Mouse (Mus musculus) right cerebral cortex, adult 2 months (tissue): ENCODE measurements around the gene G6pc3.

Source experiments
- DNase-seq, 2 experiments: peaks; one replicate each; pipeline ENCODE4 v3.0.0; 2021 to 2022; ENCODE audit warnings: low spot score in 2 of 2

Gene G6pc3

GRCm38 (mm10) chr11:102218783-102219182 is 29.4 kb downstream of the G6pc3 start:
- DNase-seq: peak; percentile 95 to 96

- no peak for DNase-seq
Observed at GRCm38 (mm10) chr11:102219247-102219993, 30.0 kb downstream of the G6pc3 start.

GRCm38 (mm10) chr11:102219994-102220346 is 30.6 kb downstream of the G6pc3 start:
- DNase-seq: no peak

GRCm38 (mm10) chr11:102220451-102220850 is 31.0 kb downstream of the G6pc3 start:
- no peak for DNase-seq

GRCm38 (mm10) chr11:102221243-102221953 is 32.0 kb downstream of the G6pc3 start:
- no peak for DNase-seq

GRCm38 (mm10) chr11:102221954-102222351 is 32.5 kb downstream of the G6pc3 start:
- DNase-seq: no peak

- no peak for DNase-seq
Observed at GRCm38 (mm10) chr11:102223166-102223565, 33.7 kb downstream of the G6pc3 start.

- DNase-seq: no peak
Observed at GRCm38 (mm10) chr11:102224686-102225085, 35.3 kb downstream of the G6pc3 start.

GRCm38 (mm10) chr11:102225221-102225620 is 35.8 kb downstream of the G6pc3 start:
- DNase-seq: no peak

- DNase-seq: no peak
Observed at GRCm38 (mm10) chr11:102226067-102226978, 36.9 kb downstream of the G6pc3 start.

- no peak for DNase-seq
Observed at GRCm38 (mm10) chr11:102227270-102228190, 38.1 kb downstream of the G6pc3 start.

GRCm38 (mm10) chr11:102228191-102228545 is 38.7 kb downstream of the G6pc3 start:
- DNase-seq: no peak

- no peak for DNase-seq
Observed at GRCm38 (mm10) chr11:102228646-102229268, 39.3 kb downstream of the G6pc3 start.

GRCm38 (mm10) chr11:102229331-102229953 is 40.0 kb downstream of the G6pc3 start:
- no peak for DNase-seq

GRCm38 (mm10) chr11:102230006-102230741 is 40.8 kb downstream of the G6pc3 start, which contains the start of gene Hdac5:
Gene Hdac5 (minus strand): TSS chr11:102230166.
- peak; percentile 99 for DNase-seq

GRCm38 (mm10) chr11:102236022-102236421 is 46.6 kb downstream of the G6pc3 start:
- DNase-seq: no peak

- no peak for DNase-seq
Observed at GRCm38 (mm10) chr11:102240636-102241035, 51.2 kb downstream of the G6pc3 start.

GRCm38 (mm10) chr11:102241246-102241645 is 51.8 kb downstream of the G6pc3 start:
- no peak for DNase-seq

GRCm38 (mm10) chr11:102241874-102242273 is 52.5 kb downstream of the G6pc3 start:
- DNase-seq: no peak
